ENCODE assay signal across 8 mouse cellular contexts in genomic region chr11:97798782-97799145, GRCm38 (mm10). TPM values are rescaled to one million over a fixed set of nuclear protein-coding genes. Genes with fewer than 3 reads are reported as not detected.
A peak's percentile ranks its signal among the peaks of the same experiment; 100 is the strongest.
DNase-seq lines count a peak whose midpoint lies in the region; ATAC-seq and TF ChIP-seq lines count a peak whose summit lies in the region.

Gene Lasp1 (plus strand): TSS chr11:97799000.

- H3K4me3 ChIP-seq in ES-E14 (ENCODE audit: insufficient read depth in 1 of 2, low read depth in 1 of 2, low read length in 2 of 2, poor library complexity in 1 of 2, severe bottlenecking in 1 of 2) = peak within 1 kb of the TSS; percentile 93 to 96
- peak within 1 kb of the TSS; percentile 76 for H3K4me3 ChIP-seq in forebrain, embryonic 16.5 days (replicated peaks; ENCODE audit: low read length)
- peak within 1 kb of the TSS; percentile 75 for H3K4me3 ChIP-seq in lung, embryonic 15.5 days
- peak within 1 kb of the TSS; percentile 85 for H3K4me3 ChIP-seq in olfactory bulb, adult 2 months (ENCODE audit: insufficient read depth, low read depth, low read length)

- DNase-seq in ES-E14 (ENCODE audit: low read depth, low spot score) = peak; percentile 75
- DNase-seq in cerebellum, adult 11-12 months = peak; percentile 91
- peak; percentile 91 for DNase-seq in heart, postnatal 4 days
- peak; percentile 89 for DNase-seq in layer of hippocampus, adult 9-10 months (ENCODE audit: low spot score)
- DNase-seq in thymus, postnatal 10 days (ENCODE audit: low spot score in 2 of 2) = peak; percentile 84 to 94

- H3K36me3 ChIP-seq in ES-E14 (ENCODE audit: control insufficient read depth, insufficient read depth, low read length, poor library complexity, severe bottlenecking) = no peaks in the 10 kb centered on the region; the same call in 1 of the 2 replicates
- no peaks in the 10 kb centered on the region for H3K36me3 ChIP-seq in forebrain, embryonic 16.5 days (ENCODE audit: control insufficient read depth, insufficient read depth)
- H3K36me3 ChIP-seq in lung, embryonic 15.5 days = no peaks in the 10 kb centered on the region

- H3K4me2 ChIP-seq in forebrain, embryonic 16.5 days (ENCODE audit: low read length) = peak within 1 kb of the TSS; percentile 60
- peak within 1 kb of the TSS; percentile 75 for H3K4me2 ChIP-seq in lung, embryonic 15.5 days

- H3K27ac ChIP-seq in ES-E14 (ENCODE audit: insufficient read depth, low read depth, low read length, poor library complexity, severe bottlenecking) = peak within 1 kb of the TSS; percentile 86
- H3K27ac ChIP-seq in forebrain, embryonic 16.5 days (ENCODE audit: low read length) = peak within 1 kb of the TSS; percentile 96
- peak within 1 kb of the TSS; percentile 99 for H3K27ac ChIP-seq in lung, embryonic 15.5 days
- H3K27ac ChIP-seq in olfactory bulb, adult 2 months (ENCODE audit: insufficient read depth, low read depth, low read length) = peak within 1 kb of the TSS; percentile 89

- ATAC-seq in forebrain, embryonic 16.5 days = peak; percentile 61
- peak; percentile 24; the same call in 1 of the 2 replicates for ATAC-seq in lung, embryonic 15.5 days (ENCODE audit: borderline replicate concordance, extremely low read depth, low FRiP score, low TSS enrichment)

- WGBS in forebrain, embryonic 16.5 days = under 1% methylated on average over 11 of the region's 11 CpGs
- WGBS in lung, embryonic 15.5 days = under 1% methylated on average over 11 of the region's 11 CpGs
- under 1% methylated on average over 11 of the region's 11 CpGs for WGBS in olfactory bulb, adult 2 months

- TF ChIP-seq CTCF in olfactory bulb, adult 2 months (IDR thresholded peaks at IDR 0.05; ENCODE audit: insufficient read depth, low read depth, low read length) = no peak

- no peaks in the 10 kb centered on the region for H3K9me3 ChIP-seq in ES-E14 (ENCODE audit: control insufficient read depth, insufficient read depth, low read depth, low read length)
- no peaks in the 10 kb centered on the region for H3K9me3 ChIP-seq in forebrain, embryonic 16.5 days (ENCODE audit: control insufficient read depth, low read length)
- no peaks in the 10 kb centered on the region for H3K9me3 ChIP-seq in lung, embryonic 15.5 days

- no peak for TF ChIP-seq POLR2A in olfactory bulb, adult 2 months (IDR thresholded peaks at IDR 0.05; ENCODE audit: insufficient read depth, low read depth, low read length)

- in situ Hi-C loops in ES-E14 (cut with MboI; ENCODE audit: low sequenced_read_pairs in 2 of 2, unreplicated experiment in 2 of 2) = no loop called here

- peak within 1 kb of the TSS; percentile 83 for H3K9ac ChIP-seq in ES-E14 (ENCODE audit: insufficient read depth, low read depth, low read length, poor library complexity, severe bottlenecking)
- H3K9ac ChIP-seq in forebrain, embryonic 16.5 days (replicated peaks; ENCODE audit: low read depth, low read length) = peak within 1 kb of the TSS; percentile 85
- H3K9ac ChIP-seq in lung, embryonic 15.5 days = peak within 1 kb of the TSS; percentile 66

- H3K4me1 ChIP-seq in ES-E14 (ENCODE audit: control insufficient read depth in 2 of 2, insufficient read depth in 2 of 2, low read length in 2 of 2, poor library complexity in 1 of 2) = peaks cover 12 to 16% of the 10 kb centered on the region in 2 experiments
- peaks cover 30% of the 10 kb centered on the region for H3K4me1 ChIP-seq in forebrain, embryonic 16.5 days (replicated peaks; ENCODE audit: control insufficient read depth, insufficient read depth, low read length)
- peaks cover 36% of the 10 kb centered on the region for H3K4me1 ChIP-seq in lung, embryonic 15.5 days
- peaks cover 17% of the 10 kb centered on the region for H3K4me1 ChIP-seq in olfactory bulb, adult 2 months (ENCODE audit: control insufficient read depth, insufficient read depth, low read length)

- H3K27me3 ChIP-seq in forebrain, embryonic 16.5 days (replicated peaks; ENCODE audit: control insufficient read depth, insufficient read depth, low read length) = no peaks in the 10 kb centered on the region
- H3K27me3 ChIP-seq in lung, embryonic 15.5 days = no peaks in the 10 kb centered on the region

TF ChIP-seq in ES-E14, 5 proteins besides CTCF, POLR2A, EP300 and RAD21:
- no peak for TF ChIP-seq ZC3H11A (IDR thresholded peaks at IDR 0.05; ENCODE audit: borderline replicate concordance, low read depth, low read length)
- TF ChIP-seq CHD2 (IDR thresholded peaks at IDR 0.05; ENCODE audit: low read depth, low read length) = no peak
- TF ChIP-seq HCFC1 (IDR thresholded peaks at IDR 0.05; ENCODE audit: borderline replicate concordance, insufficient read depth, low read length) = no peak
- TF ChIP-seq MAFK (IDR thresholded peaks at IDR 0.05; ENCODE audit: insufficient read depth, low read depth, low read length) = no peak
- no peak for TF ChIP-seq ZNF384 (IDR thresholded peaks at IDR 0.05; ENCODE audit: low read depth, low read length)

RNA-seq across cellular contexts. Expression of gene Lasp1, which starts in this region (rescaled TPM):
- total RNA-seq in ES-E14 (2012; rRNA removed) = 108 and 147 TPM in 2 replicates
- polyA plus RNA-seq in forebrain, embryonic 16.5 days (2015; fragmentation: Nextera tagmentation; extraction: Ambion mirVana) = 140 and 159 TPM in 2 replicates
- 10 to 100 TPM; 73.3 to 74.4 TPM for total RNA-seq in heart, postnatal 4 days (2021)
- 153 and 160 TPM in 2 replicates for polyA plus RNA-seq in lung, embryonic 15.5 days (2015; fragmentation: Nextera tagmentation; extraction: Ambion mirVana)
- not detected in 2 replicates for polyA plus RNA-seq in olfactory bulb, adult 2 months (2012; ENCODE audit: insufficient read depth, insufficient read length, low replicate concordance, missing spikeins)

Comparison
In these comparisons a context has a peak if more than half of its experiments do, and no peak if none do; other contexts are left out.
1. Peak in every context shown above with its lines: DNase-seq, ATAC-seq, H3K4me3 ChIP-seq and H3K27ac ChIP-seq.